Mouse (Mus musculus): ENCODE measurements at regions not wholly inside any gene's neighbourhood (a gene's known extent, or its start where the extent isn't known, plus 50 kb on each side); places are given as distances from the start of the nearest gene placed in this dataset.

GRCm38 (mm10) chr2:137581491-137581890 is 465.0 kb upstream of the Jag1 start:
- TF ChIP-seq MAFK (IDR thresholded peaks at IDR 0.05; ENCODE audit: insufficient read depth, low read depth, low read length): no peak
- TF ChIP-seq ZNF384 (IDR thresholded peaks at IDR 0.05; ENCODE audit: low read depth, low read length): no peak
- TF ChIP-seq CHD2 (IDR thresholded peaks at IDR 0.05; ENCODE audit: low read depth, low read length): no peak

Data from ES-E14 (cell line).